Mouse (Mus musculus): ENCODE measurements around the gene Xndc1. TPM values are rescaled to one million over a fixed set of nuclear protein-coding genes. Genes with fewer than 3 reads are reported as not detected.
"Not testable (repeated sequence)": the region's sequence is repeated elsewhere in the genome, so short reads cannot be mapped to it uniquely, and the experiment has no call there.

Xndc1 gene
- polyA plus RNA-seq (2016; fragmentation: Nextera tagmentation; extraction: Ambion mirVana) = 26.4 and 33.5 TPM in 2 replicates

- Histone ChIP-seq H3K9me3 (no peaks in the 10 kb centered on the region), H3K4me1 (peaks cover 14% of the 10 kb centered on the region), H3K4me3 (peak within 1 kb of the TSS; percentile 80), H3K27me3 (ENCODE audit: insufficient read depth, poor library complexity, severe bottlenecking) (no peaks in the 10 kb centered on the region), H3K36me3 (peaks cover 19% of the 10 kb centered on the region; the same call in 1 of the 2 replicates), H3K27ac (peak within 1 kb of the TSS; percentile 93)
- peak; percentile 98 for DNase-seq (ENCODE audit: low spot score)
- under 1% methylated on average over 56 of the region's 56 CpGs for WGBS
Observed at GRCm38 (mm10) chr7:102065046-102065891, at the start of gene Xndc1, which contains the start of the genes Rnf121 and Xntrpc. Gene Xndc1 (plus strand): TSS chr7:102065511. Gene Rnf121 (minus strand): TSS chr7:102065469. Gene Xntrpc (plus strand): TSS chr7:102065713.

- H3K9me3 ChIP-seq = no peaks in the 10 kb centered on the region
- H3K27me3 ChIP-seq (ENCODE audit: insufficient read depth, poor library complexity, severe bottlenecking) = no peaks in the 10 kb centered on the region
- H3K36me3 ChIP-seq = peaks cover 96% of the 10 kb centered on the region
- no peak for DNase-seq (ENCODE audit: low spot score)
- no peak overlapping the region for H3K4me3 ChIP-seq
- H3K4me1 ChIP-seq = no peaks in the 10 kb centered on the region
- H3K27ac ChIP-seq = no peak overlapping the region
- 79% methylated on average over 4 of the region's 4 CpGs for WGBS
Observed at GRCm38 (mm10) chr7:102016936-102017335, 48.4 kb upstream of the Xndc1 start.

- no peaks in the 10 kb centered on the region for H3K9me3 ChIP-seq
- WGBS = 85% methylated on average over 5 of the region's 5 CpGs
- H3K27me3 ChIP-seq (ENCODE audit: insufficient read depth, poor library complexity, severe bottlenecking) = no peaks in the 10 kb centered on the region
- H3K27ac ChIP-seq = no peak overlapping the region
- no peaks in the 10 kb centered on the region for H3K4me1 ChIP-seq
- peaks cover 96% of the 10 kb centered on the region for H3K36me3 ChIP-seq
- DNase-seq (ENCODE audit: low spot score) = no peak
- H3K4me3 ChIP-seq = no peak overlapping the region
Observed at GRCm38 (mm10) chr7:102017452-102017851, 47.9 kb upstream of the Xndc1 start.

GRCm38 (mm10) chr7:102018034-102018433 lies 47.3 kb upstream of the Xndc1 start:
- peaks cover 96% of the 10 kb centered on the region for H3K36me3 ChIP-seq
- H3K27me3 ChIP-seq (ENCODE audit: insufficient read depth, poor library complexity, severe bottlenecking) = no peaks in the 10 kb centered on the region
- H3K4me1 ChIP-seq = no peaks in the 10 kb centered on the region
- no peaks in the 10 kb centered on the region for H3K9me3 ChIP-seq
- H3K4me3 ChIP-seq = no peak overlapping the region
- DNase-seq (ENCODE audit: low spot score) = no peak
- no peak overlapping the region for H3K27ac ChIP-seq
- WGBS = 80% methylated on average over 7 of the region's 7 CpGs

- no peak for DNase-seq (ENCODE audit: low spot score)
- Histone ChIP-seq H3K9me3 (no peaks in the 10 kb centered on the region), H3K36me3 (peaks cover 96% of the 10 kb centered on the region), H3K27me3 (ENCODE audit: insufficient read depth, poor library complexity, severe bottlenecking) (no peaks in the 10 kb centered on the region), H3K4me3 (no peak within 1 kb of the TSS), H3K27ac (no peak within 1 kb of the TSS), H3K4me1 (no peaks in the 10 kb centered on the region)
- 87% methylated on average over 3 of the region's 3 CpGs for WGBS
Observed at GRCm38 (mm10) chr7:102018590-102018989, 46.7 kb upstream of the Xndc1 start, which contains the start of gene Il18bp. Gene Il18bp (minus strand): TSS chr7:102018690.

GRCm38 (mm10) chr7:102019362-102019761 lies 45.9 kb upstream of the Xndc1 start:
- 64% methylated on average over 3 of the region's 3 CpGs for WGBS

GRCm38 (mm10) chr7:102020934-102021333 lies 44.4 kb upstream of the Xndc1 start:
- not testable (repeated sequence) for H3K27me3 ChIP-seq (ENCODE audit: insufficient read depth, poor library complexity, severe bottlenecking); H3K4me1 ChIP-seq; H3K4me3 ChIP-seq; H3K27ac ChIP-seq; DNase-seq (ENCODE audit: low spot score); H3K9me3 ChIP-seq
- WGBS = 86% methylated on average over 2 of the region's 2 CpGs
- peaks cover 94% of the 10 kb centered on the region for H3K36me3 ChIP-seq

More at GRCm38 (mm10) chr7:102019362-102019761, 45.9 kb upstream of the Xndc1 start:
- H3K4me3 ChIP-seq = no peak overlapping the region
- no peaks in the 10 kb centered on the region for H3K27me3 ChIP-seq (ENCODE audit: insufficient read depth, poor library complexity, severe bottlenecking)
- H3K9me3 ChIP-seq = no peaks in the 10 kb centered on the region
- no peak overlapping the region for H3K27ac ChIP-seq
- peaks cover 96% of the 10 kb centered on the region for H3K36me3 ChIP-seq
- no peak for DNase-seq (ENCODE audit: low spot score)
- no peaks in the 10 kb centered on the region for H3K4me1 ChIP-seq

- H3K4me3 ChIP-seq = no peak overlapping the region
- no peak overlapping the region for H3K27ac ChIP-seq
- H3K36me3 ChIP-seq = peaks cover 86% of the 10 kb centered on the region
- no peaks in the 10 kb centered on the region for H3K4me1 ChIP-seq
- 96% methylated on average over 9 of the region's 9 CpGs for WGBS
- H3K9me3 ChIP-seq = no peaks in the 10 kb centered on the region
- H3K27me3 ChIP-seq (ENCODE audit: insufficient read depth, poor library complexity, severe bottlenecking) = no peaks in the 10 kb centered on the region
- no peak for DNase-seq (ENCODE audit: low spot score)
Observed at GRCm38 (mm10) chr7:102023821-102024220, 41.5 kb upstream of the Xndc1 start.

GRCm38 (mm10) chr7:102025187-102026119 lies 39.9 kb upstream of the Xndc1 start:
- H3K36me3 ChIP-seq = peaks cover 82% of the 10 kb centered on the region

GRCm38 (mm10) chr7:102034904-102035303 lies 30.4 kb upstream of the Xndc1 start:
- H3K4me1 ChIP-seq = no peaks in the 10 kb centered on the region
- H3K27me3 ChIP-seq (ENCODE audit: insufficient read depth, poor library complexity, severe bottlenecking) = no peaks in the 10 kb centered on the region
- no peak overlapping the region for H3K27ac ChIP-seq
- 96% methylated on average over 1 of the region's 1 CpGs for WGBS
- no peak overlapping the region for H3K4me3 ChIP-seq
- H3K9me3 ChIP-seq = no peaks in the 10 kb centered on the region
- H3K36me3 ChIP-seq = peaks cover 98% of the 10 kb centered on the region
- DNase-seq (ENCODE audit: low spot score) = no peak

More at GRCm38 (mm10) chr7:102025187-102026119, 39.9 kb upstream of the Xndc1 start:
- no peak for DNase-seq (ENCODE audit: low spot score)
- WGBS = 81% methylated on average over 2 of the region's 2 CpGs
- no peaks in the 10 kb centered on the region for H3K9me3 ChIP-seq
- H3K27me3 ChIP-seq (ENCODE audit: insufficient read depth, poor library complexity, severe bottlenecking) = no peaks in the 10 kb centered on the region
- H3K27ac ChIP-seq = no peak overlapping the region
- H3K4me1 ChIP-seq = no peaks in the 10 kb centered on the region
- H3K4me3 ChIP-seq = no peak overlapping the region

GRCm38 (mm10) chr7:102035534-102035933 lies 29.8 kb upstream of the Xndc1 start:
- Histone ChIP-seq H3K4me3 (no peak overlapping the region), H3K9me3 (no peaks in the 10 kb centered on the region), H3K36me3 (peaks cover 98% of the 10 kb centered on the region), H3K27me3 (ENCODE audit: insufficient read depth, poor library complexity, severe bottlenecking) (no peaks in the 10 kb centered on the region), H3K4me1 (no peaks in the 10 kb centered on the region), H3K27ac (no peak overlapping the region)
- WGBS = 82% methylated on average over 2 of the region's 2 CpGs
- DNase-seq (ENCODE audit: low spot score) = no peak

GRCm38 (mm10) chr7:102037318-102037717 lies 28.0 kb upstream of the Xndc1 start:
- DNase-seq (ENCODE audit: low spot score) = no peak
- Histone ChIP-seq H3K9me3 (no peaks in the 10 kb centered on the region), H3K4me3 (no peak overlapping the region), H3K27me3 (ENCODE audit: insufficient read depth, poor library complexity, severe bottlenecking) (no peaks in the 10 kb centered on the region), H3K36me3 (peaks cover 95% of the 10 kb centered on the region), H3K27ac (no peak overlapping the region), H3K4me1 (no peaks in the 10 kb centered on the region)
- 90% methylated on average over 3 of the region's 3 CpGs for WGBS

Data from heart, embryonic 10.5 days (tissue).